In the genomic region with DNA sequence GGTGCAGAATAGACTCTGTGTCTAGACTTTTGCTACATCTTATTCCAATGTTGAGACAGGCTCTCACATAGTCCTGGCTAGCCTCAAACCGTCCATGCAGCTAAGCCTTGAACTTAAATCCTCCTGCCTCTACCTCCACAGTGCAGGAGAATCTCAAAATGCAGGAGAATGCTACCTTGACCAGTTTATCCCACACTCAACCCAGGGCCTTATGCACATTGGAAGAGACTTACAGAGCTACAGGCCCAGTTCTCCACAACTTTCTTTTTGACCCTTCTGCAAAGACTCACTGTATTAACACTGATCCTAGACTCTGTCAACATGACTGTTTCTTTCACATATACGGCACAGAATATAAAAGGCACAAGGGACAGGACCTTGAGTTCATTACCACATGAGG, we compare ENCODE assay signal across 9 mouse cellular contexts. TPM values are rescaled to one million over a fixed set of nuclear protein-coding genes. Genes with fewer than 3 reads are reported as not detected.
DNase-seq lines count a peak whose midpoint lies in the region; ATAC-seq and TF ChIP-seq lines count a peak whose summit lies in the region.
"Had no signal": no experiment of that assay in that cellular context is flagged by ENCODE, and none has a peak within 500 bp of the region (broad histone marks: within the 10 kb centered on the region; RNA-seq: fewer than 3 reads in every experiment).

No protein-coding gene starts in this region.

- peak overlapping the region; percentile 40; the same call in 1 of the 2 replicates for H3K27ac ChIP-seq in lung, embryonic 14.5 days (ENCODE audit: low read depth)
- no peak overlapping the region for H3K27ac ChIP-seq in forebrain, embryonic 14.5 days (ENCODE audit: low read depth, low read length)
- H3K27ac ChIP-seq in limb, embryonic 10.5 days = no peak overlapping the region
- H3K27ac ChIP-seq in neural tube, embryonic 13.5 days (replicated peaks) = no peak overlapping the region

- peaks cover 14% of the 10 kb centered on the region for H3K4me1 ChIP-seq in lung, embryonic 14.5 days (ENCODE audit: insufficient read depth)
- peaks cover 27% of the 10 kb centered on the region for H3K4me1 ChIP-seq in forebrain, embryonic 14.5 days (ENCODE audit: control insufficient read depth, insufficient read depth, low read length)
- H3K4me1 ChIP-seq in limb, embryonic 10.5 days = peaks cover 34% of the 10 kb centered on the region
- H3K4me1 ChIP-seq in neural tube, embryonic 13.5 days (replicated peaks) = peaks cover 46% of the 10 kb centered on the region

- H3K4me3 ChIP-seq in lung, embryonic 14.5 days (ENCODE audit: low read depth, low read length) = peak overlapping the region; percentile 87
- H3K4me3 ChIP-seq in forebrain, embryonic 14.5 days (ENCODE audit: low read depth, low read length) = peak overlapping the region; percentile 9
- 0 out of 2 replicates have a peak overlapping the region, but pooled peaks have one; percentile 1 for H3K4me3 ChIP-seq in limb, embryonic 10.5 days
- H3K4me3 ChIP-seq in neural tube, embryonic 13.5 days = peak overlapping the region; percentile 82

- no peaks in the 10 kb centered on the region for H3K36me3 ChIP-seq in lung, embryonic 14.5 days (ENCODE audit: insufficient read depth)
- peaks cover 4% of the 10 kb centered on the region; the same call in 1 of the 2 replicates for H3K36me3 ChIP-seq in forebrain, embryonic 14.5 days (ENCODE audit: control insufficient read depth, insufficient read depth, low read length)
- H3K36me3 ChIP-seq in limb, embryonic 10.5 days = peaks cover 14% of the 10 kb centered on the region; the same call in 1 of the 2 replicates
- 0 out of 2 replicates have a peak, but pooled peaks cover 2% of the 10 kb centered on the region for H3K36me3 ChIP-seq in neural tube, embryonic 13.5 days

- WGBS in lung, embryonic 14.5 days = 65% methylated on average over 2 of the region's 2 CpGs
- 62% methylated on average over 2 of the region's 2 CpGs for WGBS in forebrain, embryonic 14.5 days
- 87% methylated on average over 2 of the region's 2 CpGs for WGBS in limb, embryonic 10.5 days
- 73% methylated on average over 2 of the region's 2 CpGs for WGBS in neural tube, embryonic 13.5 days

- TF ChIP-seq CTCF in lung, embryonic 14.5 days (IDR thresholded peaks at IDR 0.05; ENCODE audit: low read depth) = no peak

- no peaks in the 10 kb centered on the region for H3K9me3 ChIP-seq in lung, embryonic 14.5 days (ENCODE audit: low read depth, low read length)
- no peaks in the 10 kb centered on the region for H3K9me3 ChIP-seq in forebrain, embryonic 14.5 days (replicated peaks; ENCODE audit: control insufficient read depth, low read length)
- no peaks in the 10 kb centered on the region for H3K9me3 ChIP-seq in limb, embryonic 10.5 days (replicated peaks)
- H3K9me3 ChIP-seq in neural tube, embryonic 13.5 days = no peaks in the 10 kb centered on the region

- H3K4me2 ChIP-seq in lung, embryonic 14.5 days = peak overlapping the region; percentile 93
- H3K4me2 ChIP-seq in forebrain, embryonic 14.5 days (ENCODE audit: low read length) = peak overlapping the region; percentile 97
- H3K4me2 ChIP-seq in neural tube, embryonic 13.5 days = peak overlapping the region; percentile 84

- no peak for ATAC-seq in lung, embryonic 14.5 days (ENCODE audit: insufficient read depth)
- ATAC-seq in forebrain, embryonic 14.5 days = no peak
- no peak for ATAC-seq in neural tube, embryonic 13.5 days (ENCODE audit: low read depth)
- ATAC-seq: Patski had no signal

- no peak for DNase-seq in lung, embryonic 14.5 days
- no peak for DNase-seq in lung, postnatal 36 days
- DNase-seq in forebrain, embryonic 14.5 days (ENCODE audit: low spot score) = no peak
- DNase-seq in limb, embryonic 10.5 days (ENCODE audit: low spot score) = no peak
- no peak for DNase-seq in yolk sac, embryonic 10.5 days (ENCODE audit: low spot score)
- no peak for DNase-seq in frontal cortex, postnatal 36 days (ENCODE audit: low spot score in 2 of 2)
- DNase-seq in left cerebral cortex, adult 8-10 months (ENCODE audit: low spot score in 2 of 2) = no peak

- H3K27me3 ChIP-seq in lung, embryonic 14.5 days (ENCODE audit: insufficient read depth, low read length) = no peaks in the 10 kb centered on the region
- no peaks in the 10 kb centered on the region for H3K27me3 ChIP-seq in forebrain, embryonic 14.5 days (replicated peaks; ENCODE audit: control insufficient read depth, insufficient read depth, low read length)
- no peaks in the 10 kb centered on the region for H3K27me3 ChIP-seq in limb, embryonic 10.5 days (ENCODE audit: low read depth, poor library complexity, severe bottlenecking)
- H3K27me3 ChIP-seq in neural tube, embryonic 13.5 days = no peaks in the 10 kb centered on the region; the same call in 1 of the 2 replicates
- H3K27me3 ChIP-seq: Patski had no signal

- peak overlapping the region; percentile 7; the same call in 1 of the 2 replicates for H3K9ac ChIP-seq in lung, embryonic 14.5 days
- peak overlapping the region; percentile 45; the same call in 1 of the 2 replicates for H3K9ac ChIP-seq in forebrain, embryonic 14.5 days (ENCODE audit: low read length)
- peak overlapping the region; percentile 88 for H3K9ac ChIP-seq in neural tube, embryonic 13.5 days

RNA-seq across cellular contexts. Expression of a gene that starts 1.9 kb away (rescaled TPM):
- 63.0 and 77.1 TPM in 2 replicates for polyA plus RNA-seq in lung, embryonic 14.5 days (2014; fragmentation: Nextera tagmentation; extraction: Ambion mirVana)
- polyA plus RNA-seq in forebrain, embryonic 14.5 days (2014; fragmentation: Nextera tagmentation; extraction: Ambion mirVana) = 17.4 and 19.9 TPM in 2 replicates
- 13.4 and 18.8 TPM in 2 replicates for polyA plus RNA-seq in limb, embryonic 10.5 days (2016; fragmentation: Nextera tagmentation; extraction: Ambion mirVana)
- 20.5 and 35.0 TPM in 2 replicates for polyA plus RNA-seq in neural tube, embryonic 13.5 days (2015; fragmentation: Nextera tagmentation; extraction: Ambion mirVana)
- 10 to 100 TPM; 82.0 to 85.9 (median 83.8) TPM for total RNA-seq in left cerebral cortex, adult 8-10 months (2022)

Comparison
In these comparisons a context has a peak if more than half of its experiments do, and no peak if none do; other contexts are left out.
1. H3K4me3 ChIP-seq: peak in every context shown above with its lines; median percentile 87 in lung, embryonic 14.5 days; 82 in neural tube, embryonic 13.5 days; 9 in forebrain, embryonic 14.5 days; 1 in limb, embryonic 10.5 days.
2. H3K9ac ChIP-seq: peak in every context shown above with its lines; median percentile 88 in neural tube, embryonic 13.5 days; 45 in forebrain, embryonic 14.5 days; 7 in lung, embryonic 14.5 days.